Mouse (Mus musculus) E14TG2a.4 (cell line): ENCODE results near the gene Ntn1.

Experiments
- CTCF ChIP-seq: conservative IDR thresholded peaks from 2 replicates; pipeline ENCODE4 v1.5.1; 2014; ENCODE audit warnings: low read length
- NANOG ChIP-seq: IDR thresholded peaks from 2 replicates; pipeline ENCODE4 v1.6.1; 2014; ENCODE audit warnings: borderline replicate concordance, low read length, mixed read lengths
- POU5F1 ChIP-seq: IDR thresholded peaks from 2 replicates; pipeline ENCODE4 v1.6.1; 2014; ENCODE audit warnings: low read length, borderline replicate concordance

DNA sequence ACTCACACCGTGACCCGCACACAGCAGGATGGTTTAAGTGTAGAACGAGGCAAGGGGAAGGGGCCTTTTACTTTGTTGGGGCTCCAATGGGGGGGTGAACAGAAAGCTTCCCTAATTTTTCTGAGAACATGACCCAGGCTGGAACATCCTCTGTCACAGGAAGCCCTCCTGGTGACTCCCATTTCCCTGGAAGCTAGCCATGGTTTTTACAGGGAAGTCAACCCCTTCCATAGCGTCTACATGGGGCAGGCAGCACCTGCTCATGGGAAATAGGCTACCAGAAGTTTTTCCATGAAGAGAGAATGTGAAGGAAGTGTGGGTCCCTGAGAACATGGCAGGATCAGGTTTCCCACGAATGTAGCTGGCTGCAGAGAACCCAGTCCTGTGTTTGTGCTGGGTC, 136.3 kb downstream of the Ntn1 start:
- TF ChIP-seq CTCF (no peak), NANOG (no peak), POU5F1 (no peak)
